Mouse (Mus musculus): ENCODE measurements around the gene Wfdc2.

GRCm38 (mm10) chr2:164544454-164545097 lies 17.6 kb upstream of the Wfdc2 start:
- TF ChIP-seq POLR2A (IDR thresholded peaks at IDR 0.05; ENCODE audit: borderline replicate concordance, control insufficient read depth, low read depth, low read length): no peak
- no peak for TF ChIP-seq CTCF (IDR thresholded peaks at IDR 0.05; ENCODE audit: control insufficient read depth, insufficient read depth, low read length)
